Mouse (Mus musculus) bone marrow, adult 2 months (tissue): Measurements from ENCODE around the gene Krtap19-4. TPM values are rescaled to one million over a fixed set of nuclear protein-coding genes. Genes with fewer than 3 reads are reported as not detected.

ENCODE experiments used
- H3K27ac ChIP-seq: fragments of 200-500 bp; 2 replicates; pipeline ENCODE4 v1.5.1; 2012; ENCODE audit warnings: low read depth, mild to moderate bottlenecking, control low read depth, inconsistent platforms, low read length; ENCODE audit not compliant: control insufficient read depth, poor library complexity, insufficient read depth
- H3K4me1 ChIP-seq: fragments of 200-500 bp; 2 replicates; pipeline ENCODE4 v1.6.1; 2011; ENCODE audit warnings: low read length; ENCODE audit not compliant: control insufficient read depth, insufficient read depth
- H3K4me3 ChIP-seq: fragments of 200-500 bp; replicated peaks from 2 replicates; pipeline ENCODE3; 2011; ENCODE audit warnings: mild to moderate bottlenecking, low read depth, low read length, control low read depth; ENCODE audit not compliant: control insufficient read depth
- CTCF ChIP-seq: fragments of 200-500 bp; IDR thresholded peaks from 2 replicates; pipeline ENCODE4 v1.5.1; 2011; ENCODE audit warnings: low read length, control low read depth; ENCODE audit not compliant: control insufficient read depth, insufficient read depth
- POLR2A ChIP-seq: fragments of 200-500 bp; IDR thresholded peaks from 2 replicates; pipeline ENCODE4 v1.6.1; 2011; ENCODE audit warnings: low read depth, mild to moderate bottlenecking, control low read depth, low read length, borderline replicate concordance; ENCODE audit not compliant: control insufficient read depth
- WGBS: fragments of 180-500 bp; shearing (Covaris S2); methylation state at CpG from one replicate; pipeline ENCODE4 v1.1.7; 2018; 5-methylcytosine and 5-hydroxymethylcytosine counted together
- polyA plus RNA-seq: library from polyadenylated mRNA; stranded (reverse); fragments of >200 nt; gene quantifications from 2 replicates; pipeline ENCODE4 v1.2.4, GENCODE M21; 2011; ENCODE audit warnings: low replicate concordance; ENCODE audit not compliant: missing spikeins, insufficient read depth, insufficient read length

The Krtap19-4 gene
- polyA plus RNA-seq, 1 experiment: not detected

DNA sequence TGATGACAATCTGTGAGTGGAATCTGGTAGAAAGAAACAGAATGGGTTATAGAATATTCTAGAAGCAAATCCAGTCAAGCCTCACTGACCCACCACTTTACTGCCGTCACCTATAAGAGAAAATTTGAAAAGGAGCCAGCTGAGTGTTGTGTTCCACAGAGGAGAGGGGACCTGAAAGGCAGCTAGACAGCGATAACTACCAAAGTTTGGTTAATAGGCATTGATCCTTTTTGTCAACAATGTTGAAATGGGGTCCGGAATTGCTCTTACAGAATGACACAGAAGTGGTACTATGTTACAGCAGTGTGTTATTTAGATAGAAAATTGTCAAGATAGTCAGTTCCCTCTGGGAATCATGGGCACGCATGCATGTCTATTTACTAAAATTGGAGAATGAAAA is 36.3 kb downstream of the Krtap19-4 start:
- 82% methylated on average over 4 of the region's 4 CpGs for WGBS
- TF ChIP-seq POLR2A (no peak), CTCF (no peak)
- Histone ChIP-seq H3K4me3 (no peak overlapping the region), H3K4me1 (no peaks in the 10 kb centered on the region), H3K27ac (no peak overlapping the region)

DNA sequence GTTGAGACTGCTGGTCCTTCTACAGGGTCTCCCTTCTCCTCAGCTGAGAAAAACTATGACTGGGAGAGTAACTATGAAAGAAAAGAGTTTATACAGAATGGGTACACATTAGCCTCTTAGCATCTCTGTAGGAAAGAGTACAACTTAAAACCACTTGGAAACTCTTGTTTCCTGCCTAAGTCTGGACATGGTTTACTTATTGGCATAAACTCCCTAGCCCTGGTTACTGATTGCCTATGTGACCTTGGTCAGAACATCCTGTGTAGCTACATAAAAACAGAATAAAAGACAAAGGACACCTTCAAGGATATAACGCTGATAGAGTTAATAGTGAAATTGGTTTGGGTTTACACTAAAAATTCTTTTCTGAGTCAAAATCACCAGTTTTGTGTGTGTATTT is 37.5 kb downstream of the Krtap19-4 start:
- no peak overlapping the region for H3K27ac ChIP-seq
- H3K4me1 ChIP-seq: no peaks in the 10 kb centered on the region
- H3K4me3 ChIP-seq: no peak overlapping the region
- TF ChIP-seq CTCF (no peak), POLR2A (no peak)
- 89% methylated on average over 1 of the region's 1 CpGs for WGBS

Other genes starting within 250 kb of the Krtap19-4 start
- gene Krtap26-1, start 237.3 kb downstream of the Krtap19-4 start, polyA plus RNA-seq: not detected in 2 replicates
- gene Krtap27-1, start 213.4 kb downstream of the Krtap19-4 start, polyA plus RNA-seq: not detected in 2 replicates
- gene 2310061N02Rik, start 177.1 kb downstream of the Krtap19-4 start, polyA plus RNA-seq: not detected in 2 replicates
- gene Krtap13-1, start 156.2 kb downstream of the Krtap19-4 start, polyA plus RNA-seq: not detected in 2 replicates
- gene Krtap13, start 133.5 kb downstream of the Krtap19-4 start, polyA plus RNA-seq: not detected in 2 replicates
- gene 2310034C09Rik, start 126.2 kb downstream of the Krtap19-4 start, polyA plus RNA-seq: not detected in 2 replicates
- not detected in 2 replicates for gene 2310057N15Rik, start 110.9 kb downstream of the Krtap19-4 start, polyA plus RNA-seq
- not detected in 2 replicates for gene Gm5965, start 107.2 kb downstream of the Krtap19-4 start, polyA plus RNA-seq
- not detected in 2 replicates for gene Gm20741, start 72.9 kb downstream of the Krtap19-4 start, polyA plus RNA-seq
- not detected in 2 replicates for gene Krtap15, start 64.9 kb downstream of the Krtap19-4 start, polyA plus RNA-seq
- not detected in 2 replicates for gene Krtap14, start 58.9 kb downstream of the Krtap19-4 start, polyA plus RNA-seq
- gene Krtap19-1, start 15.7 kb downstream of the Krtap19-4 start, polyA plus RNA-seq: not detected in 2 replicates
- not detected in 2 replicates for gene Krtap19-2, start 10.8 kb downstream of the Krtap19-4 start, polyA plus RNA-seq
- gene Krtap19-3, start 7.1 kb downstream of the Krtap19-4 start, polyA plus RNA-seq: not detected in 2 replicates
- gene Krtap19-5, start 11.4 kb upstream of the Krtap19-4 start, polyA plus RNA-seq: not detected in 2 replicates
- not detected in 2 replicates for gene Krtap19-9b, start 47.2 kb upstream of the Krtap19-4 start, polyA plus RNA-seq
- not detected in 2 replicates for gene Krtap16-3, start 77.8 kb upstream of the Krtap19-4 start, polyA plus RNA-seq
- not detected in 2 replicates for gene Krtap22-2, start 125.7 kb upstream of the Krtap19-4 start, polyA plus RNA-seq
- gene Gm10229, start 130.2 kb upstream of the Krtap19-4 start, polyA plus RNA-seq: not detected in 2 replicates
- not detected in 2 replicates for gene Krtap6-1, start 146.6 kb upstream of the Krtap19-4 start, polyA plus RNA-seq
- gene Gm10228, start 156.4 kb upstream of the Krtap19-4 start, polyA plus RNA-seq: not detected in 2 replicates
- not detected in 2 replicates for gene Krtap6-5, start 162.8 kb upstream of the Krtap19-4 start, polyA plus RNA-seq
- gene 1110025L11Rik, start 178.9 kb upstream of the Krtap19-4 start, polyA plus RNA-seq: not detected in 2 replicates
- not detected in 2 replicates for gene Krtap6-3, start 198.9 kb upstream of the Krtap19-4 start, polyA plus RNA-seq